Mouse (Mus musculus) liver, embryonic 14 days (tissue): ENCODE data around the gene Myl10. TPM values are rescaled to one million over a fixed set of nuclear protein-coding genes. Genes with fewer than 3 reads are reported as not detected.

Experiments used
- polyA plus RNA-seq: library from polyadenylated mRNA; depleted of rRNA; stranded (reverse); fragments of >200 nt; gene quantifications from 2 replicates; pipeline ENCODE4 v1.2.3, GENCODE M21; 2012; rRNA removed

Myl10 gene
- polyA plus RNA-seq, result not detected in 2 replicates

DNA sequence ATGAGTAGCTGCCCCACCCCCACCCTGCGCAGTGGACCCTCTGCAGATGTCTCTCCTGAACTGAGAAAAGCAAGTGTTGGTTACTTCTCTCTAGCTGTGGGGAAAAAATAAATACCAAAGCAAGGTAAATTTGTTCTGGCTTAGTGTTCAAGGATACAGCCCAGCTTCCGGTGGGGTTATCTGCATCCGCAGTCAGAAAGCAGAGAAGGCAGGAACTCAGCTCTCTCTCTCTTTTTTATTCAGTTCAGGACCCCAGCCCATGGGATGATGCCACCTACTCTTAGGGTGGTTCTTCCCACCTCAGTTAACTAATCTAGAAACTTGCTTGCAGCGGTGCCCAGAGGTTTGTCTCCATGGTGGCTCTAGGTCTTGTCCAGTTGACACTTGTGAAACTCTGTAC lies at the start of gene Myl10:
Gene Myl10 (plus strand): TSS at position 363 of the 400 bp plus-strand sequence.

Other genes starting within 250 kb of the Myl10 start
- gene Cux1, start 125.7 kb upstream of the Myl10 start, polyA plus RNA-seq, result 8.5 and 9.5 TPM in 2 replicates
- 0.07 and 1.3 TPM in 2 replicates for gene Col26a1, start 190.1 kb downstream of the Myl10 start, polyA plus RNA-seq
- gene Ift22, start 215.0 kb downstream of the Myl10 start, polyA plus RNA-seq, result 2.9 and 3.4 TPM in 2 replicates